Mouse (Mus musculus) megakaryocyte, embryonic 14.5 days (primary cell): Measurements from ENCODE around the gene Gm13276.

ENCODE experiments used
- FLI1 ChIP-seq: IDR thresholded peaks from 2 replicates; pipeline ENCODE4 v1.6.1; 2012; ENCODE audit warnings: low read length, inconsistent platforms, mixed read lengths
- GATA1 ChIP-seq: IDR thresholded peaks from 3 replicates; pipeline ENCODE4 v1.6.1; 2012; ENCODE audit warnings: mixed read lengths, low read length, inconsistent platforms, borderline replicate concordance

DNA sequence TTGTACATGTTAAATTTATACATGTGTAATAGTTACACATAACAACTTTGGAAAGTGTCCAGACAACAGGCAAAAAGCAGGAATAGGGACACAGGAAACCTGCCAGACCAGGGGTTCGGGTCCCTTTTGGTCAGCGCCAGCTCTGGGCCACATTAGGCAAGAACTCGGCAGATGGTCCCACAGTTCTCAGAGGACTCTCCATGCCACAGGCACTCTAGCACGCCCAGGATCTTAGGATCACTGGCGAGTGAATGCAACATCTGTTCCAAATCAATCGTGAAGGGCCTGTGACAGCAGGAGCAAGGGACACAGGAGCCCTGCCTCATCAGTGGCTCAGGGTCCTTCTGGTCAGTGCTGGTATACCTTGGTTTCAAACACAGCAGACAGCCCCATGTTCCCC, 35.6 kb upstream of the Gm13276 start:
- no peak for TF ChIP-seq GATA1
- no peak for TF ChIP-seq FLI1
